Mouse (Mus musculus): ENCODE results near the gene Siah1a.
A peak's percentile ranks its signal among the peaks of the same experiment; 100 is the strongest.

Siah1a gene

GRCm38 (mm10) chr8:86705317-86705716 lies 40.4 kb downstream of the Siah1a start:
- no peak for DNase-seq (ENCODE audit: low read depth, low spot score)

DNA sequence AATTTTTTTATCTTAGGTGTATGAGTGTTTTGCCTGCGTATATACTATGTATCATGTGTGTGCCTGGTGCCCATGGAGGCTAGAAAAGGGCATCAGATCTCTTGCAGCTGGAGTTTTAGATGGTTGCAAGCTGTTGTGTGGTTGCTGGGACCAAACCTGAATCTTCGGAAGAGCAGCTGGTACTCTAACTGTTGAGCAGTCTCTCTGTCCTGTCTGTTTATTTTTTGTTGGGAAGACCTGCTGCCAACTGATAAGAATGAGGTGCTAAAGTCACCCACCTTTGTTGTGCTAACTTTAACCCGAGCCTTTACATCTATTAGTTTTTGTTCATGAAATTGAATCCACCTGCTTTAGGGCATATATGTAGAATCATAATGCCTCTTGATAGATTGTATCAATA lies 43.3 kb downstream of the Siah1a start:
- DNase-seq (ENCODE audit: low read depth, low spot score): no peak

DNA sequence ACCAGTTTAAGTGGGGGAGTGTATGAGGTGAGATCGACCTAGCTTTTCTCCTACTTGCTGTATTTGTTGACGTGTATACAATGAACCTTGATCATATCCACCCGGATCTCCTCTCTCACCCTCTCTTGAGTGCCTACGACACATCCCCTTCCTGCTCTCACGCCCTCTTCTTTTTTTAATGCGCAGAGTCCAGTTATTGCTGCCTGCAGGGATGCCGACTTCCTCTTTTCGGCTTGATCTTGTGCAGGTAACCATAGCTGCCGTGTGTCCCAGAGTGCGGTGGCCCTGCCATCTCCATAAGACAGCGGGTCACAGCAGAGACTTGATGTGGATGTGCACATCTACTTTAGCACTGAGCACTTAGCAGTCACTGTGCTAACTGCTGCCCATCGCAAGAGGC lies 46.3 kb downstream of the Siah1a start:
- no peak for DNase-seq (ENCODE audit: low read depth, low spot score)

- no peak for DNase-seq (ENCODE audit: low read depth, low spot score)
These were observed 46.8 kb downstream of the Siah1a start for GRCm38 (mm10) chr8:86698811-86699421.

- DNase-seq (ENCODE audit: low read depth, low spot score): no peak
These were observed 50.0 kb downstream of the Siah1a start for GRCm38 (mm10) chr8:86695703-86696102.

DNA sequence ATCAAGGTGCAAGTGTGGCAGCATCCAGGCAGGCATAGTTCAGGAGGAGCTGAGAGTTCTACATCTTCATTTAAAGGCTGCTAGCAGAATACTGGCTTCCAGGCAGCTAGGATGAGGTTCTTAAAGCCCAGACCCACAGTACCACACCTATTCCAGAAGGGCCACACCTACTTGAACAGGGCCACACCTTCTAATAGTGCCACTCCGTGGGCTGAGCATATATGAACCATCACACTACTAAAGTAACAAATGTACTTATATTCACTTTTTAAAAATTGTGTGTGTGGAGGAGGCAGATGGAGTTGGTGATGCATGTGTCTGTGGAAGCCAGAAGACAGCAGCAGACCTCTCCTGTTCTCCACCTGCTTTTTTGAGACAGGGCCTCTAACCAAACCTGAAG lies 51.7 kb downstream of the Siah1a start:
- no peak for DNase-seq (ENCODE audit: low read depth, low spot score)

- no peak for DNase-seq (ENCODE audit: low read depth, low spot score)
These were observed 53.6 kb downstream of the Siah1a start for GRCm38 (mm10) chr8:86692107-86692506.

DNA sequence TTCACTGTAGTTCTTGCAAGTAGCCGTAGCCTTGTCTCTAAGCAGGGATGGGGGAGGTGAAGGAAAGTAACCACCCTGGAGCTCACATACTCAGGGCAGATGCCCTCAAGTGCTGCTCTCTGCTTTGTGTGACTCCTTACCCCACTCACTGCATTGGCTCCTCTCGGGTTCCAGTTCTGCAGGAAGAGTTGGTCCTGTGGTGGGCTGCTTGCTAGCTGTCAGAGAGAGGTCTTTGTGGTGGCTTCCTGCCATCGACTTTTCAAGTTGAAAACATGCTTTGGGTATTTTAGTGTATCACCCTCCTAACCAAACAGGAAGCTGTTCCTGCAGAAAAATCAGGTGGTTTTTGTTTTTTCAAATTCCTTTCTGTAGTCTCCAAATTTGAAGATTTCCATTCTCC lies 59.1 kb downstream of the Siah1a start:
- peak; percentile 47 for DNase-seq (ENCODE audit: low read depth, low spot score)

Measured in CD4-positive, CD25-positive, alpha-beta regulatory T cell, adult 2 months (primary cell).